Mouse (Mus musculus) midbrain, embryonic 12.5 days (tissue): ENCODE data around the gene Flt4. TPM values are rescaled to one million over a fixed set of nuclear protein-coding genes. Genes with fewer than 3 reads are reported as not detected.

Experiments used
- ATAC-seq: fragments of 200-750 bp; cut with Nextera tagmentation; 2 replicates; pipeline ENCODE4 v1.8.0; 2017; ENCODE audit warnings: low read depth, moderate TSS enrichment, moderate library complexity; ENCODE audit not compliant: low FRiP score
- H3K27ac ChIP-seq: fragments of 300-500 bp; sonication (generic); replicated peaks from 2 replicates; pipeline ENCODE4 v1.5.1; 2016; ENCODE audit warnings: mild to moderate bottlenecking
- H3K27me3 ChIP-seq: fragments of 300-500 bp; sonication (generic); 2 replicates; pipeline ENCODE4 v1.6.1; 2016; ENCODE audit warnings: mild to moderate bottlenecking
- H3K36me3 ChIP-seq: fragments of 300-500 bp; sonication (generic); 2 replicates; pipeline ENCODE4 v1.6.1; 2016
- H3K4me1 ChIP-seq: fragments of 300-500 bp; sonication (generic); 2 replicates; pipeline ENCODE4 v1.6.1; 2016
- H3K4me2 ChIP-seq: fragments of 300-500 bp; sonication (generic); replicated peaks from 2 replicates; pipeline ENCODE4 v1.6.1; 2016; ENCODE audit warnings: mild to moderate bottlenecking, moderate library complexity
- H3K4me3 ChIP-seq: fragments of 300-500 bp; sonication (generic); 2 replicates; pipeline ENCODE4 v1.5.1; 2016; ENCODE audit warnings: mild to moderate bottlenecking
- H3K9ac ChIP-seq: fragments of 300-500 bp; sonication (generic); replicated peaks from 2 replicates; pipeline ENCODE4 v1.6.1; 2016; ENCODE audit warnings: mild to moderate bottlenecking, moderate library complexity
- H3K9me3 ChIP-seq: fragments of 300-500 bp; sonication (generic); 2 replicates; pipeline ENCODE4 v1.6.1; 2016; ENCODE audit warnings: mild to moderate bottlenecking
- WGBS: fragments of 180-500 bp; shearing (Covaris S2); methylation state at CpG from one replicate; pipeline ENCODE4 v1.1.7; 2016; 5-methylcytosine and 5-hydroxymethylcytosine counted together
- polyA plus RNA-seq: library from polyadenylated mRNA; unstranded; fragments of >200 nt; fragmentation: Nextera tagmentation; extraction: Ambion mirVana; gene quantifications from 2 replicates; pipeline ENCODE4 v1.2.1, GENCODE M21; 2016

The Flt4 gene
- polyA plus RNA-seq, 1 experiment from 2014 or later = 2.1 TPM

GRCm38 (mm10) chr11:49618476-49618875 lies 9.4 kb downstream of the Flt4 start:
- Histone ChIP-seq H3K9me3 (no peaks in the 10 kb centered on the region), H3K4me3 (no peak overlapping the region), H3K36me3 (no peaks in the 10 kb centered on the region), H3K27ac (no peak overlapping the region), H3K4me2 (no peak overlapping the region), H3K9ac (no peak overlapping the region), H3K4me1 (no peaks in the 10 kb centered on the region), H3K27me3 (peaks cover 8% of the 10 kb centered on the region)
- ATAC-seq = no peak
- 71% methylated on average over 8 of the region's 8 CpGs for WGBS

GRCm38 (mm10) chr11:49621953-49622352 lies 12.9 kb downstream of the Flt4 start:
- Histone ChIP-seq H3K4me2 (no peak overlapping the region), H3K4me3 (no peak overlapping the region), H3K4me1 (no peaks in the 10 kb centered on the region), H3K27ac (no peak overlapping the region), H3K9ac (no peak overlapping the region), H3K9me3 (no peaks in the 10 kb centered on the region), H3K36me3 (no peaks in the 10 kb centered on the region), H3K27me3 (no peaks in the 10 kb centered on the region)
- 72% methylated on average over 5 of the region's 5 CpGs for WGBS
- no peak for ATAC-seq

GRCm38 (mm10) chr11:49624156-49624555 lies 15.1 kb downstream of the Flt4 start:
- Histone ChIP-seq H3K27ac (no peak overlapping the region), H3K9ac (no peak overlapping the region), H3K27me3 (no peaks in the 10 kb centered on the region), H3K36me3 (no peaks in the 10 kb centered on the region), H3K4me1 (no peaks in the 10 kb centered on the region), H3K4me3 (no peak overlapping the region), H3K9me3 (no peaks in the 10 kb centered on the region), H3K4me2 (no peak overlapping the region)
- 85% methylated on average over 3 of the region's 3 CpGs for WGBS
- no peak for ATAC-seq

- ATAC-seq = no peak
- Histone ChIP-seq H3K4me2 (no peak overlapping the region), H3K27me3 (no peaks in the 10 kb centered on the region)
Observed at GRCm38 (mm10) chr11:49625863-49626262, 16.8 kb downstream of the Flt4 start.

GRCm38 (mm10) chr11:49626748-49627147 lies 17.7 kb downstream of the Flt4 start:
- Histone ChIP-seq H3K4me3 (no peak overlapping the region), H3K4me1 (no peaks in the 10 kb centered on the region), H3K36me3 (no peaks in the 10 kb centered on the region), H3K9me3 (no peaks in the 10 kb centered on the region), H3K9ac (no peak overlapping the region), H3K4me2 (no peak overlapping the region), H3K27me3 (0 out of 2 replicates have a peak, but pooled peaks cover 2% of the 10 kb centered on the region), H3K27ac (no peak overlapping the region)
- 71% methylated on average over 8 of the region's 8 CpGs for WGBS
- ATAC-seq = no peak

More at GRCm38 (mm10) chr11:49625863-49626262, 16.8 kb downstream of the Flt4 start:
- no peaks in the 10 kb centered on the region for H3K9me3 ChIP-seq
- no peaks in the 10 kb centered on the region for H3K4me1 ChIP-seq
- H3K9ac ChIP-seq = no peak overlapping the region
- H3K36me3 ChIP-seq = no peaks in the 10 kb centered on the region
- H3K27ac ChIP-seq = no peak overlapping the region
- 66% methylated on average over 15 of the region's 15 CpGs for WGBS
- H3K4me3 ChIP-seq = no peak overlapping the region

- 34% methylated on average over 3 of the region's 3 CpGs for WGBS
- Histone ChIP-seq H3K27me3 (peaks cover 42% of the 10 kb centered on the region), H3K9me3 (no peaks in the 10 kb centered on the region), H3K9ac (no peak overlapping the region), H3K27ac (no peak overlapping the region), H3K4me3 (no peak overlapping the region), H3K4me2 (no peak overlapping the region), H3K36me3 (no peaks in the 10 kb centered on the region), H3K4me1 (peaks cover 8% of the 10 kb centered on the region; the same call in 1 of the 2 replicates)
- ATAC-seq = no peak
Observed at GRCm38 (mm10) chr11:49631154-49631553, 22.1 kb downstream of the Flt4 start.

GRCm38 (mm10) chr11:49632256-49632655 lies 23.2 kb downstream of the Flt4 start:
- H3K36me3 ChIP-seq = no peaks in the 10 kb centered on the region
- no peak overlapping the region for H3K9ac ChIP-seq
- H3K9me3 ChIP-seq = no peaks in the 10 kb centered on the region
- 85% methylated on average over 2 of the region's 2 CpGs for WGBS
- ATAC-seq = no peak
- H3K27me3 ChIP-seq = peaks cover 53% of the 10 kb centered on the region
- no peak overlapping the region for H3K4me3 ChIP-seq
- no peak overlapping the region for H3K4me2 ChIP-seq
- H3K4me1 ChIP-seq = peaks cover 13% of the 10 kb centered on the region; the same call in 1 of the 2 replicates
- H3K27ac ChIP-seq = no peak overlapping the region

GRCm38 (mm10) chr11:49634101-49634500 lies 25.0 kb downstream of the Flt4 start:
- no peak for ATAC-seq
- peak overlapping the region; percentile 13; the same call in 1 of the 2 replicates for H3K4me3 ChIP-seq
- H3K4me2 ChIP-seq = peak overlapping the region; percentile 16; the same call in 1 of the 2 replicates
- 8% methylated on average over 22 of the region's 22 CpGs for WGBS
- no peaks in the 10 kb centered on the region for H3K36me3 ChIP-seq
- no peak overlapping the region for H3K9ac ChIP-seq
- H3K27ac ChIP-seq = no peak overlapping the region
- H3K27me3 ChIP-seq = peaks cover 64% of the 10 kb centered on the region
- no peaks in the 10 kb centered on the region for H3K9me3 ChIP-seq
- H3K4me1 ChIP-seq = peaks cover 13% of the 10 kb centered on the region; the same call in 1 of the 2 replicates

- H3K9ac ChIP-seq = no peak overlapping the region
- peaks cover 13% of the 10 kb centered on the region; the same call in 1 of the 2 replicates for H3K4me1 ChIP-seq
- WGBS = 76% methylated on average over 6 of the region's 6 CpGs
- no peak overlapping the region for H3K4me3 ChIP-seq
- H3K27me3 ChIP-seq = peaks cover 64% of the 10 kb centered on the region
- no peaks in the 10 kb centered on the region for H3K9me3 ChIP-seq
- no peaks in the 10 kb centered on the region for H3K36me3 ChIP-seq
- H3K4me2 ChIP-seq = no peak overlapping the region
- no peak overlapping the region for H3K27ac ChIP-seq
- ATAC-seq = 0 out of 2 replicates have a peak, but pooled peaks have one; percentile 20
Observed at GRCm38 (mm10) chr11:49635671-49636070, 26.6 kb downstream of the Flt4 start.

GRCm38 (mm10) chr11:49636449-49636848 lies 27.4 kb downstream of the Flt4 start:
- Histone ChIP-seq H3K27ac (no peak overlapping the region), H3K36me3 (no peaks in the 10 kb centered on the region), H3K9me3 (no peaks in the 10 kb centered on the region), H3K4me2 (peak overlapping the region; percentile 18; the same call in 1 of the 2 replicates), H3K27me3 (peaks cover 64% of the 10 kb centered on the region), H3K4me3 (no peak overlapping the region), H3K9ac (no peak overlapping the region), H3K4me1 (peaks cover 13% of the 10 kb centered on the region; the same call in 1 of the 2 replicates)
- WGBS = 2% methylated on average over 11 of the region's 11 CpGs
- 0 out of 2 replicates have a peak, but pooled peaks have one; percentile 43 for ATAC-seq

- H3K4me3 ChIP-seq = no peak overlapping the region
- H3K27me3 ChIP-seq = no peaks in the 10 kb centered on the region
- no peak overlapping the region for H3K4me2 ChIP-seq
- no peak overlapping the region for H3K27ac ChIP-seq
- no peaks in the 10 kb centered on the region for H3K36me3 ChIP-seq
- no peak overlapping the region for H3K9ac ChIP-seq
- ATAC-seq = no peak
- H3K4me1 ChIP-seq = no peaks in the 10 kb centered on the region
- WGBS = 72% methylated on average over 8 of the region's 8 CpGs
- no peaks in the 10 kb centered on the region for H3K9me3 ChIP-seq
Observed at GRCm38 (mm10) chr11:49645677-49646076, 36.6 kb downstream of the Flt4 start.

GRCm38 (mm10) chr11:49650113-49650993 lies 41.3 kb downstream of the Flt4 start:
- 63% methylated on average over 18 of the region's 18 CpGs for WGBS
- no peaks in the 10 kb centered on the region for H3K9me3 ChIP-seq
- no peaks in the 10 kb centered on the region for H3K36me3 ChIP-seq
- ATAC-seq = no peak
- H3K4me2 ChIP-seq = no peak overlapping the region
- H3K27ac ChIP-seq = no peak overlapping the region
- H3K9ac ChIP-seq = no peak overlapping the region
- no peaks in the 10 kb centered on the region for H3K27me3 ChIP-seq
- H3K4me3 ChIP-seq = no peak overlapping the region
- H3K4me1 ChIP-seq = peaks cover 2% of the 10 kb centered on the region; the same call in 1 of the 2 replicates
